8 mouse cellular contexts compared by ENCODE assay signal in genomic region chr3:96600639-96601250, GRCm38 (mm10). TPM values are rescaled to one million over a fixed set of nuclear protein-coding genes. Genes with fewer than 3 reads are reported as not detected.
DNase-seq lines count a peak whose midpoint lies in the region; ATAC-seq and TF ChIP-seq lines count a peak whose summit lies in the region.

Gene Lix1l (plus strand): TSS chr3:96601149.

- H3K4me2 ChIP-seq in forebrain, embryonic 14.5 days (ENCODE audit: low read length) = peak within 1 kb of the TSS; percentile 69
- peak within 1 kb of the TSS; percentile 72 for H3K4me2 ChIP-seq in neural tube, embryonic 14.5 days (ENCODE audit: low read depth, low read length)

- intact Hi-C loops in heart, postnatal 10 days (cut with DNase I) = no loop called here

- no peaks in the 10 kb centered on the region for H3K27me3 ChIP-seq in forebrain, embryonic 14.5 days (replicated peaks; ENCODE audit: control insufficient read depth, insufficient read depth, low read length)
- H3K27me3 ChIP-seq in neural tube, embryonic 14.5 days (ENCODE audit: control insufficient read depth, insufficient read depth, low read length) = no peaks in the 10 kb centered on the region
- H3K27me3 ChIP-seq in testis, adult 2 months (ENCODE audit: control insufficient read depth, insufficient read depth, low read length) = no peaks in the 10 kb centered on the region

- peak; percentile 60 for TF ChIP-seq POLR2A in testis, adult 2 months (IDR thresholded peaks at IDR 0.05; ENCODE audit: control insufficient read depth, low read depth, low read length)

- peak within 1 kb of the TSS; percentile 90 for H3K9ac ChIP-seq in forebrain, embryonic 14.5 days (ENCODE audit: low read length)
- H3K9ac ChIP-seq in neural tube, embryonic 14.5 days (replicated peaks; ENCODE audit: low read depth, low read length) = peak within 1 kb of the TSS; percentile 94

- no peaks in the 10 kb centered on the region for H3K36me3 ChIP-seq in forebrain, embryonic 14.5 days (ENCODE audit: control insufficient read depth, insufficient read depth, low read length)
- no peaks in the 10 kb centered on the region for H3K36me3 ChIP-seq in neural tube, embryonic 14.5 days (ENCODE audit: control insufficient read depth, insufficient read depth, low read length)
- no peaks in the 10 kb centered on the region for H3K36me3 ChIP-seq in testis, adult 2 months (ENCODE audit: control insufficient read depth, insufficient read depth, low read length)

- H3K27ac ChIP-seq in forebrain, embryonic 14.5 days (ENCODE audit: low read depth, low read length) = peak within 1 kb of the TSS; percentile 96
- peak within 1 kb of the TSS; percentile 95 for H3K27ac ChIP-seq in neural tube, embryonic 14.5 days (ENCODE audit: low read depth, low read length)
- peak within 1 kb of the TSS; percentile 64 for H3K27ac ChIP-seq in testis, adult 2 months (ENCODE audit: control insufficient read depth, insufficient read depth, low read depth, low read length)

- DNase-seq in ES-CJ7 (ENCODE audit: low read depth, low spot score) = peak; percentile 98
- peak; percentile 98 for DNase-seq in forebrain, embryonic 14.5 days (ENCODE audit: low spot score)
- DNase-seq in heart, postnatal 10 days = peak; percentile 97 to 98
- DNase-seq in kidney, postnatal 4 days = peak; percentile 93 to 96
- peak; percentile 95 to 96 for DNase-seq in lung, adult 18-20 months

- peak within 1 kb of the TSS; percentile 82 for H3K4me3 ChIP-seq in forebrain, embryonic 14.5 days (ENCODE audit: low read depth, low read length)
- H3K4me3 ChIP-seq in neural tube, embryonic 14.5 days (ENCODE audit: low read depth, low read length) = peak within 1 kb of the TSS; percentile 83
- H3K4me3 ChIP-seq in testis, adult 2 months (ENCODE audit: control insufficient read depth, low read depth, low read length) = peak within 1 kb of the TSS; percentile 87

- H3K9me3 ChIP-seq in forebrain, embryonic 14.5 days (replicated peaks; ENCODE audit: control insufficient read depth, low read length) = no peaks in the 10 kb centered on the region
- H3K9me3 ChIP-seq in neural tube, embryonic 14.5 days (ENCODE audit: control insufficient read depth, low read length) = no peaks in the 10 kb centered on the region

- peak; percentile 81 for ATAC-seq in cerebellum, adult (ENCODE audit: insufficient number of reproducible peaks, low FRiP score, low TSS enrichment)
- ATAC-seq in forebrain, embryonic 14.5 days = peak; percentile 95
- ATAC-seq in neural tube, embryonic 14.5 days (ENCODE audit: low read depth) = peak; percentile 92

- no peak for TF ChIP-seq CTCF in testis, adult 2 months (IDR thresholded peaks at IDR 0.05; ENCODE audit: control insufficient read depth, insufficient read depth, insufficient replicate concordance, low read depth, low read length)

- H3K4me1 ChIP-seq in forebrain, embryonic 14.5 days (ENCODE audit: control insufficient read depth, insufficient read depth, low read length) = peaks cover 62% of the 10 kb centered on the region
- H3K4me1 ChIP-seq in neural tube, embryonic 14.5 days (ENCODE audit: control insufficient read depth, insufficient read depth, low read length) = peaks cover 53% of the 10 kb centered on the region
- peaks cover 22% of the 10 kb centered on the region for H3K4me1 ChIP-seq in testis, adult 2 months (ENCODE audit: control insufficient read depth, insufficient read depth, low read length)

- 1% methylated on average over 27 of the region's 27 CpGs for WGBS in forebrain, embryonic 14.5 days
- WGBS in neural tube, embryonic 14.5 days = 1% methylated on average over 27 of the region's 27 CpGs

RNA-seq across cellular contexts. Expression of gene Lix1l, which starts in this region (rescaled TPM):
- polyA plus RNA-seq in forebrain, embryonic 14.5 days (2014; fragmentation: Nextera tagmentation; extraction: Ambion mirVana) = 7.4 and 7.8 TPM in 2 replicates
- total RNA-seq in heart, postnatal 10 days (2021) = 10 to 100 TPM; 40.1 to 54.6 TPM
- polyA plus RNA-seq in neural tube, embryonic 14.5 days (2014; fragmentation: Nextera tagmentation; extraction: Ambion mirVana) = 7.4 and 7.6 TPM in 2 replicates
- polyA plus RNA-seq in testis, adult 2 months (2012; rRNA removed) = 6.2 and 8.1 TPM in 2 replicates

Comparison
In these comparisons a context has a peak if more than half of its experiments do, and no peak if none do; other contexts are left out.
1. Peak in every context shown above with its lines: DNase-seq, ATAC-seq, H3K4me3 ChIP-seq and H3K27ac ChIP-seq.